Mouse (Mus musculus): ENCODE measurements around the gene Foxm1. TPM values are rescaled to one million over a fixed set of nuclear protein-coding genes. Genes with fewer than 3 reads are reported as not detected.

Gene Foxm1
- polyA plus RNA-seq, 1 experiment from 2014 or later = 26.3 TPM

DNA sequence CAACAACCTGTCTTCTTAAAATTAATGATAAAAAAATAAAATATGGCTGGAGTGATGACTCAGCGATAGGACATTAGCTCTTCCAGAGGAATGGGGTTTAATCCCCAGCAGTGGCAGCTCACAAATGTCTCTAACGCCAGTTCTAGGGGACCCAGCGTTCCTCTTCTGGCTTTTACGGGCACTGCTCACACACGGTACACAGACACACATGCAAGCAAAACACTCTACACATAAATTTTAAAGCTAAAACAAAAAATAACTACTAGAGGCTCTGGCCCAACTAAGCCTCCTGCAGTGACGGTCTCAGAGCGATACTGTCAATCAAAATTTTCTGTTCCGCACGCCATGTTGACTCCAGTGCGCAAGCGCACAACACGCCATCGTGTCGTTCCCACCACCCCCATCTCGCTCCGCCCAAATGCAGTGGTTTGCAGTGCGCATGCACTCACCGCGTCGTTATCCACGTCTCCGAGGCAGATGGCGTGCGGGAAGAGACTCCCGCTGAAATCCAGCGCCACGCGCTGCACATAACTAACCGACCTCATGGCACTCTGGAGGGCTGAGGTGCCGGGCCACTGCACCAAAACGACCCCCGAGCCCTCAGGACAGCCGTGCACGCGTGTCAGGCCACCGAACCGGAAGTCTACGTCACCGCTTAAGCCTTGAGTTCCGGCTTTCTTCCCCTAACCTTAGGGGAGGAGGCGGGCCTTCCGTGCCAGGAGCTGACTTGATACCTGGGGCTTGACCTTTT, 61.7 kb downstream of the Foxm1 start, which contains the start of gene Itfg2:
Gene Itfg2, minus strand, starts transcription at position 663 of the 751 bp plus-strand sequence.
- WGBS = under 1% methylated on average over 42 of the region's 42 CpGs
- peaks cover 13% of the 10 kb centered on the region for H3K36me3 ChIP-seq (ENCODE audit: control insufficient read depth, insufficient read depth)
- H3K27me3 ChIP-seq (ENCODE audit: control insufficient read depth, insufficient read depth, low read length) = no peaks in the 10 kb centered on the region
- peak; percentile 97 for ATAC-seq (replicated peaks; ENCODE audit: extremely low read depth, insufficient read depth, low FRiP score)
- peak within 1 kb of the TSS; percentile 74 for H3K9ac ChIP-seq (ENCODE audit: low read length)
- H3K4me2 ChIP-seq (ENCODE audit: low read depth, low read length) = peak within 1 kb of the TSS; percentile 77
- H3K4me3 ChIP-seq (ENCODE audit: low read length) = peak within 1 kb of the TSS; percentile 76
- peak within 1 kb of the TSS; percentile 88 for H3K27ac ChIP-seq (ENCODE audit: low read length)
- H3K9me3 ChIP-seq (replicated peaks; ENCODE audit: control insufficient read depth, low read length) = no peaks in the 10 kb centered on the region
- H3K4me1 ChIP-seq (ENCODE audit: control insufficient read depth, insufficient read depth, low read length) = peaks cover 4% of the 10 kb centered on the region; the same call in 1 of the 2 replicates

DNA sequence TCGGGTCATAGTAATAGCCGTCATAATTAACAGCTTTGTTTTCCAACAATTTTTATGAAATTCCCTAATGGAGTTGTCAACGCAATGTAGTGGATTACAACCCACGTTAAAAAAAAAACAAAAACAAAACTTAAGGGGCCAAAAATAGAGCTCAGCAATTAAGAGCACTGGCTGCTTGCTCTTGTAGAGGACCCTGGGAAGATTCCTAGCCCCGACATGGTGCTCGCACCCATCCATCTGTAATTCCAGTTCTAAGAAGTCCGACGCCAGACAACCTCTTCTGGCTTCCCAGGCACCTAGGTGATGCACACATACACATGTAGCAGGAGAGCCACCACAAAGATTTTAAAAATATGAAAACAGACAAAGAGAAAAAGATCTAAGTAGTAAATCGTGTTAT, 62.3 kb downstream of the Foxm1 start:
- 20% methylated on average over 9 of the region's 9 CpGs for WGBS
- Histone ChIP-seq H3K27ac (ENCODE audit: low read length) (peak overlapping the region; percentile 88), H3K9ac (ENCODE audit: low read length) (peak overlapping the region; percentile 74), H3K4me1 (ENCODE audit: control insufficient read depth, insufficient read depth, low read length) (peaks cover 4% of the 10 kb centered on the region; the same call in 1 of the 2 replicates), H3K4me2 (ENCODE audit: low read depth, low read length) (peak overlapping the region; percentile 77), H3K27me3 (ENCODE audit: control insufficient read depth, insufficient read depth, low read length) (no peaks in the 10 kb centered on the region), H3K36me3 (ENCODE audit: control insufficient read depth, insufficient read depth) (peaks cover 14% of the 10 kb centered on the region), H3K9me3 (replicated peaks; ENCODE audit: control insufficient read depth, low read length) (no peaks in the 10 kb centered on the region), H3K4me3 (ENCODE audit: low read length) (peak overlapping the region; percentile 76)
- no peak for ATAC-seq (replicated peaks; ENCODE audit: extremely low read depth, insufficient read depth, low FRiP score)

Other genes with a start within 250 kb of the Foxm1 start
- gene Tspan9, start 219.4 kb upstream of the Foxm1 start, polyA plus RNA-seq (2015; fragmentation: Nextera tagmentation; extraction: Ambion mirVana) = 138 and 151 TPM in 2 replicates
- 2.5 and 2.7 TPM in 2 replicates for gene Tead4, start 62.1 kb upstream of the Foxm1 start, polyA plus RNA-seq (2015; fragmentation: Nextera tagmentation; extraction: Ambion mirVana)
- 11.0 and 11.1 TPM in 2 replicates for gene Tulp3, start 7.1 kb upstream of the Foxm1 start, polyA plus RNA-seq (2015; fragmentation: Nextera tagmentation; extraction: Ambion mirVana)
- gene Rhno1, start 56 bp upstream of the Foxm1 start, polyA plus RNA-seq (2015; fragmentation: Nextera tagmentation; extraction: Ambion mirVana) = 79.2 and 82.5 TPM in 2 replicates
- gene Tex52, start 12.5 kb downstream of the Foxm1 start, polyA plus RNA-seq (2015; fragmentation: Nextera tagmentation; extraction: Ambion mirVana) = 0.14 and 0.22 TPM in 2 replicates
- not detected in 2 replicates for gene Gm44596, start 12.5 kb downstream of the Foxm1 start, polyA plus RNA-seq (2015; fragmentation: Nextera tagmentation; extraction: Ambion mirVana)
- gene Nrip2, start 36.3 kb downstream of the Foxm1 start, polyA plus RNA-seq (2015; fragmentation: Nextera tagmentation; extraction: Ambion mirVana) = 3.4 and 4.1 TPM in 2 replicates
- gene Itfg2, start 62.0 kb downstream of the Foxm1 start, polyA plus RNA-seq (2015; fragmentation: Nextera tagmentation; extraction: Ambion mirVana) = 28.4 and 35.6 TPM in 2 replicates
- 281 and 301 TPM in 2 replicates for gene Fkbp4, start 75.7 kb downstream of the Foxm1 start, polyA plus RNA-seq (2015; fragmentation: Nextera tagmentation; extraction: Ambion mirVana)
- 0.63 and 1.2 TPM in 2 replicates for gene Pzp, start 163.8 kb downstream of the Foxm1 start, polyA plus RNA-seq (2015; fragmentation: Nextera tagmentation; extraction: Ambion mirVana)
- 1.8 and 2.0 TPM in 2 replicates for gene A2ml1, start 218.6 kb downstream of the Foxm1 start, polyA plus RNA-seq (2015; fragmentation: Nextera tagmentation; extraction: Ambion mirVana)